Mouse (Mus musculus) gastrocnemius, postnatal 36 days (tissue): Measurements from ENCODE around the gene Tnrc18. TPM values are rescaled to one million over a fixed set of nuclear protein-coding genes. Genes with fewer than 3 reads are reported as not detected.
A peak's percentile ranks its signal among the peaks of the same experiment; 100 is the strongest.
"Not testable (repeated sequence)": the region's sequence is repeated elsewhere in the genome, so short reads cannot be mapped to it uniquely, and the experiment has no call there.

ENCODE experiments used
- DNase-seq, 2 experiments: peaks; one replicate each; pipeline ENCODE4 v3.0.0; 2022
- intact Hi-C: fragments of 180-260 bp; cut with DNase I; formaldehyde crosslinking; loops from one replicate; pipeline ENCODE4 v1.15.1; 2025
- long read RNA-seq, 2 experiments: library from polyadenylated mRNA; stranded (forward); transcript quantifications; one replicate each; pipeline ENCODE4 v2.0.0; 2021
- total RNA-seq, 2 experiments: library from RNA; stranded (reverse); gene quantifications; 2 replicates each; pipeline ENCODE4 v1.2.3; 2021

Gene Tnrc18
- 10 to 100 TPM; 27.1 to 27.6 TPM for total RNA-seq
- long read RNA-seq, experiment 1, partial matches to known transcripts = 2 of 4 reads
- long read RNA-seq, experiment 1, other reads (novel, unspliced or antisense) = 2 of 4 reads
- long read RNA-seq, experiment 2, partial matches to known transcripts = 0 of 2 reads
- long read RNA-seq, experiment 2, other reads (novel, unspliced or antisense) = 2 of 2 reads

DNA sequence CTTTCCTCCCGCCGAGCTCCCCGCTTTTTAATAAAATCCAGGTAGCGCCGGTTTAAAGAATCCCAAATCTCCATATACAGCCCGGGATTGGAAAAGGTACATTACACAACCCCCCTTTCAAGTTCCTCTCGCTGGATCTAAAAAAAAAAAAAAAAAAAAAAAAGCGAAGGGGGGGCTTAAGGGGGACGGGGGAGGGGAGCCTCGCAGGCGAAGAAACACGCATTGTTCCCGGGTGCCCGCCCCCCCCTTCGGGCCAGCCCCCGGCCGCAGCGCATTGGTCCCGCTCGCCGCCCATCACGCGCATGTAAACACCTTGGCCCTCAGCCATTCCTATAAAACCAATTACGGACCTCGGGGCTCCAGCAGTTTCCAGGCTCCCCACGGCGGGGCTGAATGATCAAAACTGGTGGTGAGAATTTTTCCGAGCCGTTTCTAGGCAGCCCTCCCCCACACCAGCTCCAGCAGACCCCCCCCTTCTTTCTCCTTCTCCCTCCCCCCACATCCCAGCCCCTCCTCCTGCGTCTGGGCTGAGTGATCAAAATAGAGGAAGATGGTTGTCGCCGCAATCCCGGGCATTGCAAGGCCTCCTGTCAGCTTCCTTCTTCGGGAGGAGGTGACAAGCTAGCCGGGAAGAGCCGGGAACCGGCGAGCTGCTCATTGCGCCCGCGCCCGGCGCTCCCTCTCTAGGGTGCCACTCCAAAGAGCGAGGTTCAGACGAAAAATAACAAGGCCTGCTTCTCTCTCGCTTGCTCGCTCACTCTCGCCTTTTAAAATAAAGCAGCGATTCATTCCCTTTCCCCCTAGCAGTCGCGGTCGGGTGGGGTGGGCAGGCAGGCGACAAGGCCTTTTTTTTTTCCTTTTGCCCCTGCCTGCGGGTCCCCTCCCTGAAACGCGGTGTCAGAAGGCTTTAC is at the start of gene Tnrc18:
Tnrc18 (minus strand) TSS at position 139 of the 911 bp plus-strand sequence.
- DNase-seq = peak; percentile 99 to 100
- intact Hi-C loops = no loop called here

DNA sequence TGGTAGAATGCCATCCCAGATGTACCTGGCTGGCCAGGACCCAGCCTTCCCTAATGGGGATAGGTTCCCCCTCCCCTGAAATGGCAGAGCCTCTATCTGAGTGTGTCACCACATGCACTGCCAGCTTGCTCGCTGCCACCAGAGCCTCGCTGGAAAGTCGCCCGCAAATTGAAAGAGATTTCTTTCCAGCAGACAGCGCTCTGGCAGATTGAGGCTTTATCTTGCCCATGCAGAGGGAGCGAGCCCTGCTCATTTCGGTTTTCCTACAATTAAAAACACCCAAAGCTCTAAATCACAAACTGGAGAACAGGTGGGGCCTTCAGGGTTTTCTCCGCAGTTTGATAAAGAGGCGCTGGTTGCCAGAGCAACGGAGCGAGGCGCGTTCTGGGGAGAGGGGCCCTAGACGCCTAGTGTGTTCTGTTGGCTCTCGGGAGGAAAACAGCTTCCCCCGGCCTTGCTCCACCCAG is 40.3 kb upstream of the Tnrc18 start:
- intact Hi-C loops = no loop called here
- DNase-seq = no peak

DNA sequence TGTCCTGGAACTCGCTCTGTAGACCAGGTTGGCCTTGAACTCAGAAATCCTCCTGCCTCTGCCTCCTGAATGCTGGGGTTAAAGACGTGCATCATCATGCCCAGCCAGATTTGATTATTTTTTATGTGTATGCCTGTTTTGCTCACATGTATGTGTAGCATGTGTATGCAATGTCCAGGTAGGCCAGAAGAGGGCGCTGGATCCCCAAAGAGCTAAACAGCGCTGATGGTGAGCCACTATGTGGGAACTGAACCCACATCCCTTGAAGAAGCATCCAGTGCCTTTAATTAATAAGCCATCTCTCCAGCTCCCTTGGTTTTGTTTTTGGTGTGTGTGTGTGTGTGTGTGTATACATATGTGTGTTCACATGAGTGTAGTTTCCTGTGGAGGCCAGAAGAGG is 38.9 kb upstream of the Tnrc18 start:
- intact Hi-C loops = no loop called here
- DNase-seq = no peak

DNA sequence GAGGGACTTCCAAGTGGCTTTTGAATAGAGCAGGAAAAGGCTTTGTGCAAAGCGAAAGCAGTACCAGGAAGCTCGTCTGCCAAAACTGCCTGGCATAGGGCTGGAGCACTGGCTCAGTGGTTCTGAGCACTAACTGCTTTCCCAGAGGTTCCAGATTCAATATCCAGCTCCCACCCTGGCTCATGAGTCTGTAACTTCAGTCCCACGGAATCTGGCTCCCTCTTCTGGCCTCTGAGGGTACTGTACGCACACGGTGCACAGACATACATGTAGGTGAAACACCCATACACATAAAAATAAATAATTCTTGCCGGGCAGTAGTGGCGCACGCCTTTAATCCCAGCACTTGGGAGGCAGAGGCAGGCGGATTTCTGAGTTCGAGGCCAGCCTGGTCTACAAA is 37.4 kb upstream of the Tnrc18 start:
- intact Hi-C loops = loop anchor here (5.0 kb wide), 1 partner anchor 133 kb away; no protein-coding TSS in a partner anchor

DNA sequence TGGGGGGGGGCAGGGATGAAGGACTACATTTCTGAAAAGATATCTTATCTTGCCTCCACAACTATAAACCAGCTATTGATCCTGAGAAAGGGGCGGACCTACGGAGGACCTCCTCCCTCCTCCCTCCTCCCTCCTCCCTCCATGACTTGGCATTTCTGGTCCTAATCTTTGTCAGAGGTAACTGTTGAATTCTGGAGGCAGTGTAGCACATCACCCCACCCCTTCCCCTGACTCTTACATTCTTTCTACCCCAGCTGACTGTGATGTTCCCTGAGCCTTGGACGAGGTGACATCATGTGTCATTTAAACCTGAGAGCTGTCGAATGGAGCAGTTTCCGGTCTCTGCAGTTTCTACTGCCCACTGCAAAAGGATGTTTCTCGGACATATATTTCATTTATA is 36.1 kb upstream of the Tnrc18 start:
- DNase-seq = no peak
- intact Hi-C loops = loop anchor here (5.0 kb wide), 1 partner anchor 131 kb away; no protein-coding TSS in a partner anchor

More for the DNA sequence above, 37.4 kb upstream of the Tnrc18 start:
- peak; percentile 30 to 45 for DNase-seq

DNA sequence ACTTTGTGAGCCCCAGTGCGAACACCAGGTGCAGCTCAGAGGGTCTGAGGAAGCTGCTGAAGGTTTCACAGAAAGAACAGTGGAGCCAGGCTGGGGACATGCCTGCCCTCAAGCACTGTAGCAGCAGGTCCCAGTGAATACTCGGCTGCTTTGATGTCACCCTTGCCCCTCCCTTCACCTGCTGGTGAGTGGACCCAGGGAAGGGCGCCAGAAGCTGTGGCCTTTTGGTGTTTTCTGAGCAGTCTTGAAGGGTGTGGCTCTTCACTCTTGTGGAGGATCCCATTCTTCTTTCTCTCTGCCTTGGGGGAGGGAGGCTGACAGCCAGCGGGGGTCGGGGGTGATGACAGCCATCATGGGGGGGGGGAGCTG is 34.2 kb upstream of the Tnrc18 start:
- DNase-seq = no peak
- intact Hi-C loops = loop anchor here (5.0 kb wide), 1 partner anchor 129 kb away; no protein-coding TSS in a partner anchor

DNA sequence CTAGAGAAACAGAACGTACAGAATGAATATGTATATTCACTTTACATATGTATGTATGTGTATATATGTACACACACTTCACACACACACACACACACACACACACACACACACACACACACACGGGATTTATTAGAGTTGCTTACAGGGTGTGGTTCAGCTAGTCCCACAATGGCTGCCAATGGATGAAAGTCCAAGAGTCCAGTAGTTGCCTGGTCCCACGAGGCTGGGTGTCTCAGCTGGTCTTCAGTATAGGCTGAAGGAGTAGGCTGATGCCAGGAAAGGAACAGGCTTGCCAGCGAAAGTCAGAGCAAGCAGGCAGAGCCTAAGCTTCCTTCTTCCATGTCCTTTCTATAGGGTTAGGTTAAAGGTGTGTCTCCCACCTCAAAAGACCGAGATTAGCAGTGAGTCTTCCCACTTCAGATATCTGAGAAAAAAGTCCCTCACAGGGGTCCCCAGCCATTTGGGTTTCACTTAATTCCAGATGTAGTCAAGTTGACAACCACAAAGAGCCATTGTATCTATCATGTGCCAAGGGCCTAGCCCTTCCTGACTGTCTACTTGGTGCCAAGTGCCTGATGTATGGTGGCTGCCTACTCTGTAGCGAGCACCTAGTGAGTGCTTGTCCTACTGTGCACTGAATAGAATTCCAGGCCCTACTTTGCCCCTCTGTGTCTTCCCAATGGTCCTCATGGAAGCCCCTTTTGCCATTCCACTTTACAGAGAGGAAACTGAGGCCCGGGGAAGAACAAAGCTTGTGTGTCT is 33.6 kb upstream of the Tnrc18 start:
- no peak for DNase-seq
- intact Hi-C loops = loop anchor here (5.0 kb wide), 1 partner anchor 129 kb away; no protein-coding TSS in a partner anchor

DNA sequence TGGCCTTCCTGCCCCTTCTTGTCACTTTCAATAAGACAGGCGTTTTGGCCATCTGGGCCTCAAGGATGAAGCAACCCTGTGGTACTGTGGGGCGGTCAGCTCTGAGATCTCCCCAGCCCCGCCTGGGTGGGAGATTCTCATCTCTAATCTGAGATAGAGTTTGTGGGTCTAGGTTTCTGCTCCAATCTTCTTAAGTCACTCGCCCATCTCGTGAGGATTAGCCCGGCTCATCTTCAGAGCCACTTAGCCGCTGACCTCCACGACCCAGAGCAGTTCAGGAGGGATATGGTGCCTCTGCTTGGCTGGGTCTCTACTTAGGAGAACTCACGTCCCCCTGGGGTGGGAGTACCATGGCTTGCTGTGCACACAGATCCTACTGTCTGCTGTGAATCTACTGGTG is 33.0 kb upstream of the Tnrc18 start:
- DNase-seq = no peak
- intact Hi-C loops = loop anchor here (5.0 kb wide), 1 partner anchor 128 kb away; no protein-coding TSS in a partner anchor

DNA sequence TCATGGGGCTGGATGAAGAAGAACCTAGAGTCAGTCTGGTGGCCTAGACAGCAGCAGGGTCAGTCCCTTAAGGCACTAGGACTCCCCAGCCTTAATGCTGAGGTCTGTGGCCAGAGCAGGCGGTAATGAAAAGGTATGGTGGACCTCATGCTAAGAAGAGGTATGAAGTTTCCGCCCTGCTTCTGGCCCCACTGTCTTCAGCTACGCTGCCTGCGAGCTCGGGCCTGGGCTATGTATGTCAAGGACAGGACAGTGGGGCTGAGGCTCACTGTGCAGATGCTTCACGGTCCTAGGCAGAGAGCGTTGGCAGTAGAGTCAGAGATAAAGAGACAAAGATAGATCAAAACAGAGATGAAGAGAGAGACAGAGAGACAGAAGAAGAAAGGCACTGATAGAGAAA is 31.4 kb upstream of the Tnrc18 start:
- intact Hi-C loops = no loop called here
- DNase-seq = no peak

DNA sequence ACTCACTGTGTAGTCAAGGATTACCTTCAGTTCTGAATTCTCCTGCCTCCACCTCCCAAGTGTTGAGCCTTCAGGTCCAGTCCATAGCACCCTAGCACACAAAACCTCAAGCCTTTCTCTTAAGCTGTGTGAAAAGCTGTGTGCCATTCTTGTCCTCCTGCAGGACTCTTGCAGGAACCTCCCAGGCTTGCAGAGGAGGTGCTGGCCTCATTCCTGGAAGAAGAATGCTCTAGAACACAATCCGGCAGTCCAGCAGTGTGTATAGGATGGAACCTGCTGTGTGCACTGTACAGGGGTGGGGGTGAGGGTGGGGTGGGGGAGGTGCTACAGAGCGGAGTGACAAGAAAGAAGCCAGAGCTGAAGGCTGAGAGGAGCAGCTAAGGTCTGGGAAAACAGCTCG is 30.7 kb upstream of the Tnrc18 start:
- no peak for DNase-seq
- intact Hi-C loops = no loop called here

DNA sequence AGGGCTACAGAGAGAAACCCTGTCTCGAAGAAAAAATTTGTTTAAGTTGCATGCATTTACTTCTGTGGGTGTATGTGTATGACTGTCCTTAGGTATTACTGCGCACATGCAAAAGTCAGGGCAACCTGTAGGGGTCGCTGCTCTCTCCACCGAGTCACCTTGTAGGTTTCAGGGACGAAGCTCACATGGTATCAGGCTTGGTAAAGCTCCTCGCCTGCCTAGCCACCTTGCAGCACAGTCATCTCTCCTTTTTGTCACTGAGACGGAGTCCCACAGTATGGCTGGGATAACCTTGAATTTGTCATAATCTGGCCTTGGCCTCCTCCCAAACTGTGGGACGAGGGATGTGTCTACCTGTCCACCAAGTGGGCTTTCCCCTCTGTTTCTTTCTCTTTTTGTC is 27.0 kb upstream of the Tnrc18 start:
- DNase-seq = no peak
- intact Hi-C loops = no loop called here

DNA sequence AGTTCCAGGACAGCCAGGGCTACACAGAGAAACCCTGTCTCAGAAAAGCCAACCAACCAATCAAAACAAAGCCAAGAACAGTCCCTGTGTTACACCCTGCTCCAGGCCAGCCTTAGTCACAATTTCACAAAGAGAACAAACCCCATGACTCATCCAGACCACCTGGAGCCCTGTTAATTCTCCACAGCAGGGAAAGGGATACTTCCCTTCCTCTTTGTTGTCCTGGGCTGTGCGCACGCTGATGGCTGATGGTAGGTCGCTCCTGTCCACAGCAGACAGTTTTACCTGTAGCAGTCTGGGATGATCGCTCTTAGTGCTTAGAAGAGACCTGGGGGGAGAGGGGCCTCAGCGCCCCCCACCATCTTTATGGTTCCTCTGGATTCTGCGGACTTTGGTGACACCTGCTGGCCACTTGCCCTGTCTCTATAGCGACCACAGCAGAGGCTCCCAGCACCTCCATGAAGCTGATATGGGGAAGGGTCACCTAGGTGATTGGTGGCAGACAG is 24.7 kb upstream of the Tnrc18 start:
- intact Hi-C loops = no loop called here
- no peak for DNase-seq

DNA sequence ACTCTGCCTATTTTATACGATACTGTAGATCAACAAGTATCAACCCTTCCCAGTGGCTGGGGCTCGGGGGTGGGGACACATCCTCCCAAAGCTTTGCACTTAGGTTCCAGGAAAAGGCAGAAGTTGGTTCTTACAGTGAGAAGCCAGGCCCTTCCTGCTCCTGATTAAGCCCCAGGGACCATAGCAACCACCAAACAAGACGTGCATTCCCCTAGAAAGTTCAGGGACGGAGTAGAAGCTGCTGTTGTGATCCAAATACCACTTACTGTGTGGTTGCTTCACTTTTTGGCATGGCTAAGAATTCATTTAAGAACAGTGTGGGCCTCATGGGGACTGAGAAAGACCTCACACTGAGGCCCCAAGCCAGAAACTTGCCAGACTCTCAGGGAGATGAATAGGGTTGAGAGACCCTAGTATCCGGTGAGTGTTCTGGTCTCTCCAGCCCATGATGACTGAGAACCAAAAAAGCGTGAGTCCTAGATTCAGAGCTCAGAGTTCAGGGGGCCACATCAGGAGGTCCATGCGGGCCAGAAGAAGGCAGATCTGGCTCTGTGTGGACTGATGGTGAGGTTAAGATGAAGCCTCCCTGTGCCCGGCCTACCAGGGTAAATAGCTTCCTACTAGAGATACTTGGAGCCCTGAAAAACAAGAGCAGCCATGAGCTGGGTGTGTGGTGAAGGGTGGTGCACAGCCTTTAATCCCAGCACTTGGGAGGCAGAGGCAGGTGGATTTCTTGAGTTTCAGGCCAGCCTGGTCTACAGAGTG is 24.1 kb upstream of the Tnrc18 start:
- DNase-seq = no peak
- intact Hi-C loops = no loop called here

DNA sequence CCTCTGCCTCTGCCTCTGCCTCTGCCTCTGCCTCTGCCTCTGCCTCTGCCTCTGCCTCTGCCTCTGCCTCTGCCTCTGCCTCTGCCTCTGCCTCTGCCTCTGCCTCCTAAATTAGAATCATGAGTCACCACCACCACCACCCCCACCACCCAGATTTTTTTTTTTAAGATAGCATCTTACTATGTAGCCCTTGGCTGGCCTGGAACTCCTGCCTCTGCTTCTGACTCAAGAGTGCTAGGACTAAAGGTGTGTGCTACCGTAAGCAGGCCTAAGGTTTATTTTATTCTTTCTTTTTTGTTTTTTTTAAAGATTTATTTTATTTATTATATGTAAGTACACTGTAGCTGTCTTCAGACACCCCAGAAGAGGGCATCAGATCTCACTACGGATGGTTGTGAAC is 20.0 kb upstream of the Tnrc18 start:
- DNase-seq, intact Hi-C loops: not testable (repeated sequence)

DNA sequence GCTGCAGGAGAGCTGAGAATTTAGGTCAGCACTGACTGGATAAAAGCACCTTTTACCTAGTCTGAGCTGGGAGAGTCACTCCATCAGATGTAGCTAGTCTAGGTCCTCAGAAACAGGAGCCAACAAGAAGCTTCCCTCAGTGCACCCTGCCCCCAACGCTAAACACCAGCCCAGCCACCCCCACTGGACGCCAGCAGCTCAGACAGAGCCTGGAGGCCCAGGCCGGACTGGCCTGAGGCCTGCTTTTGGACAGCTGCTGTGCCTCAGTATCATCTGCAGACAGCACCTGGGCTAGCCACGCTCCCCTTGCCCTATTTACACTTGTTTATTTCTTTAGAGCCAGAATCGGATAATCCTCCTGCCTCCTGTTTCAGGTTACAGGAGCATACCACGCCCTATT is 19.4 kb upstream of the Tnrc18 start:
- intact Hi-C loops = no loop called here
- no peak for DNase-seq

DNA sequence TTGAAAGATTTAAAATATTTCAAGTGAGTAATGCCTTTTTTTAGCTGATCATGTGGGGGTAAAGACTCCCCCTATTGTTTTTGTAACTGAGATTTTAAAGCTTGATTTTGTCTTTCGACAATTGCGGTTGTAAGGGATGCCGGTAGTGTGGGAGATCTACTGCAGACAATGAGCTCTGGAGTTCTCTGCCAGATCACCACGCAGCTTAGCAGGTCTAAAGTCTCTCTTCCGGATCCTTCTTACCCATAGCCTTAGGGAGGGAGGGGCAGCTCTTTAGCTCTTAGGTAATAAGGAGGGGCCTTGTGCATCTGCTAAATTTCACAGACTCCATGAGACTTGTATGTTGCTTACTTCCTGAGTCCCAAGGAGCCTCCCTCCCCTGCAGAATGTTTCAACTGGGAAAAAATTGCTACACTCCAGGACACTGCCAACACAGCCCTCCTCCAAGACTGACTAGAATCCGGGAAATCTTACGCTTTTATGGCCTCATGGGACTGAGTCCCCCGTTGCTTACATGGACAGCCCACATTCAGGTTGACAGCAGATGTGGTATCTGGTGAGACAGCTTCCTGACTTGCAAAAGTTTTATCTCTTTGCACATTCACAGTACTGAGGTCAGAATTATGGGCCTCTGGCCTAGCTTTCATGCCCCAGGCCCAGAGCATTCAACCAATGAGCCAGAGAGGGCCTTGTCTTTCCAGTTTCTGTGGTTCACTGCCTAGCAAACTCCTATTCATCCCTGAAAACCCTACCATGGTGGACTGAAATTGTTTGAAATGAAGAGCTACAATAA is 16.4 kb upstream of the Tnrc18 start:
- no peak for DNase-seq
- intact Hi-C loops = no loop called here

DNA sequence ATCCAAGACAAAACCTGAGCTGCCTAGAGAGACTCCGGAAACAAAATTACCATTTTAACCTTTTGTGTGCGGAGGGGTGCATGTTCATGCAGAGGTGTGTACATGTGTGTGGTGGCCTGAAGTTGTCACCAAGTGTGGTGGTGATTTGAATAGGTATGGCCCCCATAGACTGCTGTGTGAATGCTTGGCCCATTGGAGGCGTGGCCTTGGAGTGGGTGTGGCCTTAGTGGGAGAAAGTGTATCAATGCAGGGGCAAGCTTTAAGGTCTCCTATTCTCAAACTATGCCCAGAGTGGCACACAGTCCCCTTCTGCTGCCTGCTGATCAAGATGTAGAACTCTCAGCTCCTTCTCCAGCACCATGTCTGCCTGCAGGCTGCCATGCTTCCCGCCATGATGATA is 8.7 kb upstream of the Tnrc18 start:
- no peak for DNase-seq
- intact Hi-C loops = no loop called here

DNA sequence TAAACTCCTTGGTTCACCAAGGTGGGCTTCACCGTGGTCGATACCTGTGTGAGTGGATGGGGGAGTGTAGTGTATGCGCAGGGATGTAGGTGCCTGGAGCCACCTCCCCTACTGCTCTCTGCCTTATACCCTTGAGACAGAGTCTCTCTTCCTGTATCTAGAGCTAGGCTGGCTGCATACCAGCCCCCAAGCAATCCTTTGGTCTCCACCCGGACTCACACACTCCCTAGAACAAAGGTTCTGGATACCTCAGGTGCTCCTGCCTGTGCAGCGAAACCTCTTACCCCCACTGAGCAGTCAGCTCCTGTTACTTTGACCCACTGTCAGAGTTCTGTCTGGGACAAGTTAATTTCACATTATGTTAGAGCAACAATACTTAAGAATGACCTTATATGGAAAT is 8.2 kb upstream of the Tnrc18 start:
- intact Hi-C loops = no loop called here
- DNase-seq = no peak

DNA sequence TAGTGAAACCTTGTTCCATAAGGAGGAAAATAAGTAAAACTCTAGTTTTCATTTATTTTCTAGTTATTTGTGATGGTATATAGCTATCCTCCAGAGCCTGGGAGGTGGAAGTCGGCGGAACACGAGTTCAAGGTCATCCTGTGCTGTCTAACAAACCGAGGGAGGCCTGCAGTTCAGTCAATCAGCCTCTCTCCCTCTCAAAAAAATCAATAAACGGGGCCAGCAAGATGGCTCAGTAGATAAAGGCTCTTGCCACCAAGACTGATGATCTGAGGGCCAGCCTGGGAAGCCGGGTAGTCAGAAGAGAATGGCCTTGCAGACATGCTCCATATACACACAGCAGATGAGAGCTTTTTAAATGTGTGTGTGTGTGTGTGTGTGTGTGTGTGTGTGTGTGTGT is 6.6 kb upstream of the Tnrc18 start:
- intact Hi-C loops = loop anchor here (5.0 kb wide), 1 partner anchor 53 kb away; no protein-coding TSS in a partner anchor
- no peak for DNase-seq
